Mouse (Mus musculus): ENCODE data around the gene Map1lc3b.

DNA sequence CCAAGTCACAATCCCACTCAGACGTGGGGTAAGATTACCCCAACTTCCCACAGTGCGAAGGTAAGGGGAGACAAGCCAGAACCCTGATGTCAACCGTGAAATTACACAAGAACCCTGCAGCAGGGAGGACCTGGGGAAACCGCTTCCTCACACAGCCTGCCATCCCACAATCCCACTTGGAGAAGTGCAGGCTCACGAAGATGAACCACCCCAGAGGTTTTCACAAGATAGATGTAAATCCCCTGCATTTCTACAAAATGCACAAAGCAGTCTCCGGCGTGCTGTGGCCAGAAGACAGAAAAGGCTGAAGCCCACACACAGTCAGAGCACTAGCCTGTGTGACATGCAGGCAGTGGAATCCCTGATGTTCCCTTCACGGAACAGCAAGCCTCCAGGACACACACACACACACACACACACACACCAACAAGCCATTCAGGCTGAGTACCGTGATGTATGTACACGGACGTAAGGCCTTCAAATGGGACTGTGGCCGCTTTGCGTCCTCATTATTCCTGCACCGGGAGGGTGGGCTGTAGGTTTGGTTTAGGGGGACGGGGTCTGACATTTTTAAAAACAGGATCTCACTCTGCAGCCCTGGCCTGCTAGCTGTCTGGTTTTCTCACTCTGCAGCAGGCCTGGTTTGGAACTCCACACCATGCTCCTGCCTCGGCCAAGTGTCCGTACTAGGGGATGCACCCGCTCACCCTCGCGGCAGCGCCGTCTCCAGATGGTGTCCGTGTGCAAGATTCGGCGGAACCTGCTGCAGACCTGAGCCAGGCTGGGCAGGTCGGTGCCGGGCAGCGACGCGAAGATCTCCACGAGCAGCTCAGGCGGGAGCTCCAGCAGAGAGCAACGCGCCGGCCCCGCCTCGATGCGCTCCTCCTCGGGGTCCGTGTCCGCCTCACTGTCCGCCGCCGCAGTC lies 12.1 kb upstream of the Map1lc3b start:
- TF ChIP-seq CTCF (IDR thresholded peaks at IDR 0.05; ENCODE audit: low read depth, low read length), result no peak
- no peak for TF ChIP-seq POLR2A (IDR thresholded peaks at IDR 0.05; ENCODE audit: extremely low read depth, insufficient read depth, low read length)
